Mouse (Mus musculus) CH12.LX (cell line): ENCODE measurements around the gene Tmem150a. TPM values are rescaled to one million over a fixed set of nuclear protein-coding genes. Genes with fewer than 3 reads are reported as not detected.

Experiments
- DNase-seq: peaks from one replicate; pipeline ENCODE4 v3.0.0-alpha.2; 2013; ENCODE audit errors: extremely low read depth
- H3K27ac ChIP-seq: 2 replicates; pipeline ENCODE4 v1.5.1; 2012; ENCODE audit warnings: low read depth, mild to moderate bottlenecking, control low read depth, moderate library complexity; ENCODE audit not compliant: insufficient read depth
- H3K27me3 ChIP-seq: replicated peaks from 2 replicates; pipeline ENCODE3; 2012; ENCODE audit warnings: inconsistent platforms
- H3K36me3 ChIP-seq, 2 experiments: replicated peaks in 1 of 2; 2 replicates each; pipeline versions ENCODE3 to v1.6.1; 2012; ENCODE audit warnings: inconsistent platforms in 1 of 2, low read length in 1 of 2, mild to moderate bottlenecking in 1 of 2, mixed read lengths in 1 of 2, moderate library complexity in 1 of 2; ENCODE audit not compliant: control insufficient read depth in 1 of 2, insufficient read depth in 1 of 2
- H3K4me1 ChIP-seq, 2 experiments: 2 replicates each; pipeline ENCODE4 v1.6.1; 2012; ENCODE audit warnings: inconsistent platforms in 1 of 2, moderate library complexity in 1 of 2; ENCODE audit not compliant: insufficient read depth in 2 of 2, control insufficient read depth in 1 of 2
- H3K4me2 ChIP-seq: 2 replicates; pipeline ENCODE4 v1.6.1; 2012; ENCODE audit warnings: low read depth, mild to moderate bottlenecking, control low read depth; ENCODE audit not compliant: poor library complexity, insufficient read depth, severe bottlenecking
- H3K4me3 ChIP-seq, 3 experiments: fragments of 150-350 bp in 1 of 3; sonication (generic) in 1 of 3; replicated peaks in 1 of 3; 2 replicates each; pipeline versions ENCODE3 to v1.5.1; 2011 to 2012; ENCODE audit warnings: low read depth in 2 of 3, low read length in 2 of 3, mild to moderate bottlenecking in 2 of 3, moderate library complexity in 2 of 3, control low read depth in 1 of 3, improper control_type of control experiment in 1 of 3, inconsistent platforms in 1 of 3, mixed read lengths in 1 of 3; ENCODE audit not compliant: poor library complexity in 1 of 3
- H3K79me2 ChIP-seq: replicated peaks from 2 replicates; pipeline ENCODE4 v1.6.1; 2012; ENCODE audit warnings: mild to moderate bottlenecking, moderate library complexity; ENCODE audit not compliant: control insufficient read depth, poor library complexity, insufficient read depth, severe bottlenecking; ENCODE audit errors: extremely low read depth
- H3K9ac ChIP-seq: 2 replicates; pipeline ENCODE4 v1.6.1; 2012; ENCODE audit warnings: low read depth, mild to moderate bottlenecking, control low read depth, moderate library complexity; ENCODE audit not compliant: insufficient read depth
- H3K9me3 ChIP-seq: replicated peaks from 2 replicates; pipeline ENCODE3; 2012; ENCODE audit warnings: low read length, inconsistent platforms, mixed read lengths
- CHD1 ChIP-seq: IDR thresholded peaks from 2 replicates; pipeline ENCODE4 v1.6.1; 2012; ENCODE audit warnings: low read depth, low read length, improper control_type of control experiment, inconsistent platforms
- CHD2 ChIP-seq: IDR thresholded peaks from 2 replicates; pipeline ENCODE4 v1.6.1; 2011; ENCODE audit warnings: low read length, improper control_type of control experiment
- CTCF ChIP-seq, 2 experiments: IDR thresholded peaks in 1 of 2; conservative IDR thresholded peaks in 1 of 2; 2 replicates each; pipeline ENCODE4 v1.5.1; 2011 to 2012; ENCODE audit warnings: low read depth in 2 of 2, low read length in 2 of 2, improper control_type of control experiment in 1 of 2, inconsistent platforms in 1 of 2, mild to moderate bottlenecking in 1 of 2, moderate library complexity in 1 of 2
- E2F4 ChIP-seq: IDR thresholded peaks from 2 replicates; pipeline ENCODE4 v1.6.1; 2011; ENCODE audit warnings: low read depth, low read length, improper control_type of control experiment; ENCODE audit not compliant: insufficient replicate concordance
- HCFC1 ChIP-seq: IDR thresholded peaks from 2 replicates; pipeline ENCODE4 v1.6.1; 2012; ENCODE audit warnings: low read depth, mild to moderate bottlenecking, inconsistent platforms, low read length, improper control_type of control experiment
- IRF4 ChIP-seq: IDR thresholded peaks from 2 replicates; pipeline ENCODE4 v1.6.1; 2014; ENCODE audit warnings: low read depth, mild to moderate bottlenecking, inconsistent platforms, low read length, improper control_type of control experiment
- KAT2A ChIP-seq: IDR thresholded peaks from 2 replicates; pipeline ENCODE4 v1.6.1; 2012; ENCODE audit warnings: low read length, improper control_type of control experiment, inconsistent platforms; ENCODE audit not compliant: insufficient replicate concordance
- MAX ChIP-seq: IDR thresholded peaks from 2 replicates; pipeline ENCODE4 v1.6.1; 2011; ENCODE audit warnings: low read length, improper control_type of control experiment
- MAZ ChIP-seq: IDR thresholded peaks from 2 replicates; pipeline ENCODE4 v1.6.1; 2012; ENCODE audit warnings: low read depth, mild to moderate bottlenecking, inconsistent platforms, low read length, improper control_type of control experiment, moderate library complexity
- MXI1 ChIP-seq: IDR thresholded peaks from 2 replicates; pipeline ENCODE4 v1.6.1; 2011; ENCODE audit warnings: mild to moderate bottlenecking, low read depth, low read length, improper control_type of control experiment
- MYC ChIP-seq: IDR thresholded peaks from 2 replicates; pipeline ENCODE4 v1.6.1; 2011; ENCODE audit warnings: low read depth, mild to moderate bottlenecking, improper control_type of control experiment, low read length
- NRF1 ChIP-seq: IDR thresholded peaks from 2 replicates; pipeline ENCODE4 v1.6.1; 2014; ENCODE audit warnings: low read depth, mild to moderate bottlenecking, inconsistent platforms, low read length, improper control_type of control experiment, moderate library complexity
- PAX5 ChIP-seq: IDR thresholded peaks from 2 replicates; pipeline ENCODE4 v1.6.1; 2012; ENCODE audit warnings: low read length, inconsistent platforms, mixed read lengths
- POLR2A ChIP-seq: IDR thresholded peaks from 2 replicates; pipeline ENCODE4 v1.6.1; 2011; ENCODE audit warnings: low read depth, mild to moderate bottlenecking, improper control_type of control experiment, low read length
- POLR2AphosphoS2 ChIP-seq: IDR thresholded peaks from 2 replicates; pipeline ENCODE4 v1.6.1; 2011; ENCODE audit warnings: low read depth, low read length, improper control_type of control experiment
- RAD21 ChIP-seq: IDR thresholded peaks from 2 replicates; pipeline ENCODE4 v1.6.1; 2011; ENCODE audit warnings: low read depth, mild to moderate bottlenecking, low read length, improper control_type of control experiment, moderate library complexity
- RCOR1 ChIP-seq: conservative IDR thresholded peaks from 2 replicates; pipeline ENCODE4 v1.6.1; 2012; ENCODE audit warnings: low read depth, mild to moderate bottlenecking, inconsistent platforms, low read length, improper control_type of control experiment
- SMC3 ChIP-seq: IDR thresholded peaks from 2 replicates; pipeline ENCODE4 v1.6.1; 2011; ENCODE audit warnings: low read depth, low read length, improper control_type of control experiment
- TBP ChIP-seq: conservative IDR thresholded peaks from 2 replicates; pipeline ENCODE4 v1.6.1; 2011; ENCODE audit warnings: low read depth, low read length, improper control_type of control experiment
- TCF12 ChIP-seq: IDR thresholded peaks from 2 replicates; pipeline ENCODE4 v1.6.1; 2014; ENCODE audit warnings: low read depth, mild to moderate bottlenecking, inconsistent platforms, low read length, improper control_type of control experiment
- USF1 ChIP-seq: IDR thresholded peaks from 2 replicates; pipeline ENCODE4 v1.6.1; 2014; ENCODE audit warnings: low read depth, mild to moderate bottlenecking, inconsistent platforms, low read length, improper control_type of control experiment
- USF2 ChIP-seq: conservative IDR thresholded peaks from 2 replicates; pipeline ENCODE4 v1.6.1; 2011; ENCODE audit warnings: low read depth, low read length, improper control_type of control experiment
- ZKSCAN1 ChIP-seq: IDR thresholded peaks from 2 replicates; pipeline ENCODE4 v1.6.1; 2012; ENCODE audit warnings: low read depth, inconsistent platforms, low read length, improper control_type of control experiment, borderline replicate concordance
- ZNF384 ChIP-seq: IDR thresholded peaks from 2 replicates; pipeline ENCODE4 v1.6.1; 2012; ENCODE audit warnings: low read depth, low read length, improper control_type of control experiment, inconsistent platforms
- dilution Hi-C: fragments of 300-500 bp; cut with MboI; formaldehyde crosslinking; loops from 2 replicates; pipeline ENCODE4 v1.14.3; 2020; ENCODE audit warnings: low sequenced_read_pairs; ENCODE audit not compliant: extremely low pct_unique_long_range_greater_than_20kb, extremely low pct_ligation_motif_present
- in situ Hi-C: fragments of 300-500 bp; cut with MboI; formaldehyde crosslinking; loops from 3 replicates; pipeline ENCODE4 v1.14.3; 2019; ENCODE audit warnings: low sequenced_read_pairs, low pct_ligation_motif_present, low pct_unique_long_range_greater_than_20kb, mixed read lengths
- polyA plus RNA-seq: library from polyadenylated mRNA; unstranded; fragments of >175 nt; gene quantifications from 2 replicates; pipeline ENCODE4 v1.2.1, GENCODE M21; 2012; ENCODE audit warnings: low read depth; ENCODE audit not compliant: insufficient read length
- total RNA-seq, 2 experiments: library from RNA; depleted of rRNA; stranded (reverse); fragments of 300-350 nt in 1 of 2; fragments of >200 nt in 1 of 2; gene quantifications; 2 replicates each; pipeline ENCODE4 v1.2.3; 2012 to 2014

The Tmem150a gene
- total and polyA plus RNA-seq, 3 experiments: 0.24 to 0.93 (median 0.59) TPM

- TF ChIP-seq MAZ (no peak), TCF12 (no peak), CHD1 (no peak), MAX (no peak), CHD2 (no peak), USF1 (no peak), TBP (no peak), POLR2AphosphoS2 (no peak), RCOR1 (no peak), MYC (no peak), HCFC1 (no peak), POLR2A (no peak), ZKSCAN1 (no peak), KAT2A (no peak), PAX5 (no peak), E2F4 (no peak), ZNF384 (no peak), USF2 (no peak), CTCF (conservative IDR thresholded peaks at IDR 0.05 in 1 of 2, IDR thresholded peaks at IDR 0.05 in 1 of 2; ENCODE audit: low read depth in 2 of 2, low read length in 2 of 2) (no peak), MXI1 (no peak)
- H3K9ac ChIP-seq: no peak overlapping the region
- no peaks in the 10 kb centered on the region for H3K9me3 ChIP-seq
- in situ Hi-C loops: no loop called here
- H3K4me3 ChIP-seq: no peak overlapping the region
- no peak overlapping the region for H3K27ac ChIP-seq
- H3K4me2 ChIP-seq: no peak overlapping the region
- peaks cover 79 to 92% of the 10 kb centered on the region in 2 experiments for H3K36me3 ChIP-seq
- no peak for DNase-seq
- H3K27me3 ChIP-seq: no peaks in the 10 kb centered on the region
- H3K4me1 ChIP-seq: no peaks in the 10 kb centered on the region
- dilution Hi-C loops: no loop called here
- no peaks in the 10 kb centered on the region for H3K79me2 ChIP-seq
Observed at GRCm38 (mm10) chr6:72323786-72324508, 31.3 kb upstream of the Tmem150a start.

- no peaks in the 10 kb centered on the region for H3K9me3 ChIP-seq
- dilution Hi-C loops (no loop called here), in situ Hi-C loops (no loop called here)
- DNase-seq: no peak
- H3K4me1 ChIP-seq: no peaks in the 10 kb centered on the region
- H3K27me3 ChIP-seq: no peaks in the 10 kb centered on the region
- no peak overlapping the region for H3K4me2 ChIP-seq
- TF ChIP-seq TBP: no peak
- TF ChIP-seq NRF1: no peak
- no peak for TF ChIP-seq MXI1
- peak in 1 of 2 experiments; percentile 57; a peak in 2 of 4 replicates for TF ChIP-seq CTCF (conservative IDR thresholded peaks at IDR 0.05 in 1 of 2, IDR thresholded peaks at IDR 0.05 in 1 of 2; ENCODE audit: low read depth in 2 of 2, low read length in 2 of 2)
- peak; percentile 31 for TF ChIP-seq RAD21
- TF ChIP-seq SMC3: peak; percentile 25
- TF ChIP-seq KAT2A: no peak
- TF ChIP-seq IRF4: no peak
- TF ChIP-seq E2F4: no peak
- TF ChIP-seq ZKSCAN1: no peak
- TF ChIP-seq ZNF384: no peak
- no peak overlapping the region for H3K9ac ChIP-seq
- H3K79me2 ChIP-seq: no peaks in the 10 kb centered on the region; the same call in 1 of the 2 replicates
- H3K36me3 ChIP-seq: peaks cover 75 to 90% of the 10 kb centered on the region in 2 experiments
- no peak overlapping the region for H3K27ac ChIP-seq
- no peak overlapping the region for H3K4me3 ChIP-seq
Observed at GRCm38 (mm10) chr6:72326274-72326673, 29.0 kb upstream of the Tmem150a start.
